Mouse (Mus musculus): ENCODE measurements around the gene Zfp964. TPM values are rescaled to one million over a fixed set of nuclear protein-coding genes. Genes with fewer than 3 reads are reported as not detected.
"Not testable (repeated sequence)": the region's sequence is repeated elsewhere in the genome, so short reads cannot be mapped to it uniquely, and the experiment has no call there.

The Zfp964 gene
- 0.55 and 0.81 TPM in 2 replicates for polyA plus RNA-seq (2011; ENCODE audit: insufficient read depth, insufficient read length, low replicate concordance, missing spikeins)

DNA sequence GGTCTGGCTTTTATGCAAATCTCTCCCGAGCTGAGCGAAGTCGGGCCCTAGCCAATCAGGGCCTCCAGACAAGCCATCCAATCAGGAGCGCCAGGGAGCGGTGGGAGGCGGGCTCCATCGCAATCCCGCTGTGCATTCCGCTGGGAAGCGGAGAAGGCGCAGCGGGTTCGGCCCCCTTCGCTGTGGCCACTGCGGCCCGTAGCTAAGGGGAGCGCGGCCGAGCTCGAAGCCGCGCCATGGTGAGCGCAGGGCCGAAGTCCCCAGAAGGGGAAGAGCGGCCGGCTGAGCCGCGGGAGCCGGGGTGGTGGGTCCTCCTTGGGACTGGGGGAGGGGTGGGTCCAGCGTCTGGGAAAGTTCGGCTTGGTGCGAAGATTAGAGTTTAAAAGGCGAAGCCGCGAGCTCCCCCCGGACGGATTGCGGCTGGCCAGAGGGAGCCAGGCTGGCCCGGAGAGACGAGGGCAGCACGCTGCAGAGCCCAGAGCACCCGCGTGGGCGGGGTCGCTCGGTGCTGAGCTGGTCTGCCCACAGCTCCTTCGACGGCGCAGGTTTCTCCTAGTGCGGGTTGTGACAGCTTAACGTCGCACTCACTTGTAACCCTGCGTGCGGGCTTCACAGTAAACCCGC, at the start of gene Zfp964:
Gene Zfp964, plus strand, starts transcription at position 122 of the 624 bp plus-strand sequence.
- under 1% methylated on average over 55 of the region's 55 CpGs for WGBS
- no peak within 1 kb of the TSS for H3K27ac ChIP-seq (ENCODE audit: control insufficient read depth, insufficient read depth, low read depth, low read length, poor library complexity)
- H3K4me3 ChIP-seq (replicated peaks; ENCODE audit: control insufficient read depth, low read depth, low read length) = peak within 1 kb of the TSS; percentile 64
- H3K4me1 ChIP-seq (ENCODE audit: control insufficient read depth, insufficient read depth, low read length) = no peaks in the 10 kb centered on the region; the same call in 1 of the 2 replicates
- TF ChIP-seq POLR2A (IDR thresholded peaks at IDR 0.05; ENCODE audit: borderline replicate concordance, control insufficient read depth, low read depth, low read length) (no peak), CTCF (IDR thresholded peaks at IDR 0.05; ENCODE audit: control insufficient read depth, insufficient read depth, low read length) (no peak)

GRCm38 (mm10) chr8:69614687-69615086, 39.6 kb upstream of the Zfp964 start:
- H3K27ac ChIP-seq (ENCODE audit: control insufficient read depth, insufficient read depth, low read depth, low read length, poor library complexity) = no peak overlapping the region
- WGBS = 60% methylated on average over 2 of the region's 2 CpGs
- H3K4me3 ChIP-seq (replicated peaks; ENCODE audit: control insufficient read depth, low read depth, low read length) = no peak overlapping the region
- no peaks in the 10 kb centered on the region for H3K4me1 ChIP-seq (ENCODE audit: control insufficient read depth, insufficient read depth, low read length)
- TF ChIP-seq POLR2A (IDR thresholded peaks at IDR 0.05; ENCODE audit: borderline replicate concordance, control insufficient read depth, low read depth, low read length) = no peak
- peak; percentile 54; the same call in 1 of the 2 replicates for TF ChIP-seq CTCF (IDR thresholded peaks at IDR 0.05; ENCODE audit: control insufficient read depth, insufficient read depth, low read length)

- Histone ChIP-seq H3K27ac (ENCODE audit: control insufficient read depth, insufficient read depth, low read depth, low read length, poor library complexity) (no peak overlapping the region), H3K4me3 (replicated peaks; ENCODE audit: control insufficient read depth, low read depth, low read length) (no peak overlapping the region), H3K4me1 (ENCODE audit: control insufficient read depth, insufficient read depth, low read length) (no peaks in the 10 kb centered on the region)
- TF ChIP-seq CTCF (IDR thresholded peaks at IDR 0.05; ENCODE audit: control insufficient read depth, insufficient read depth, low read length) = no peak
- TF ChIP-seq POLR2A (IDR thresholded peaks at IDR 0.05; ENCODE audit: borderline replicate concordance, control insufficient read depth, low read depth, low read length) = no peak
- 67% methylated on average over 1 of the region's 1 CpGs for WGBS
Measured at GRCm38 (mm10) chr8:69618078-69618477, 36.2 kb upstream of the Zfp964 start.

- Histone ChIP-seq H3K4me3 (replicated peaks; ENCODE audit: control insufficient read depth, low read depth, low read length) (peak within 1 kb of the TSS; percentile 78), H3K4me1 (ENCODE audit: control insufficient read depth, insufficient read depth, low read length) (peaks cover 2% of the 10 kb centered on the region), H3K27ac (ENCODE audit: control insufficient read depth, insufficient read depth, low read depth, low read length, poor library complexity) (peak within 1 kb of the TSS; percentile 99)
- TF ChIP-seq CTCF (IDR thresholded peaks at IDR 0.05; ENCODE audit: control insufficient read depth, insufficient read depth, low read length) (peak; percentile 49; the same call in 1 of the 2 replicates), POLR2A (IDR thresholded peaks at IDR 0.05; ENCODE audit: borderline replicate concordance, control insufficient read depth, low read depth, low read length) (peak; percentile 91; the same call in 1 of the 2 replicates)
- WGBS = under 1% methylated on average over 41 of the region's 41 CpGs
Measured at GRCm38 (mm10) chr8:69625095-69625789, 29.0 kb upstream of the Zfp964 start, which contains the start of gene Zfp868. Gene Zfp868, minus strand, starts transcription at chr8:69625548.

GRCm38 (mm10) chr8:69653808-69654357, 396 bp upstream of the Zfp964 start:
- TF ChIP-seq CTCF (IDR thresholded peaks at IDR 0.05; ENCODE audit: control insufficient read depth, insufficient read depth, low read length) = no peak
- TF ChIP-seq POLR2A (IDR thresholded peaks at IDR 0.05; ENCODE audit: borderline replicate concordance, control insufficient read depth, low read depth, low read length) = no peak
- Histone ChIP-seq H3K27ac (ENCODE audit: control insufficient read depth, insufficient read depth, low read depth, low read length, poor library complexity) (no peak overlapping the region), H3K4me3 (replicated peaks; ENCODE audit: control insufficient read depth, low read depth, low read length) (no peak overlapping the region), H3K4me1 (ENCODE audit: control insufficient read depth, insufficient read depth, low read length) (no peaks in the 10 kb centered on the region; the same call in 1 of the 2 replicates)
- 46% methylated on average over 10 of the region's 10 CpGs for WGBS

GRCm38 (mm10) chr8:69661294-69661693, 7.0 kb downstream of the Zfp964 start:
- Histone ChIP-seq H3K4me3 (replicated peaks; ENCODE audit: control insufficient read depth, low read depth, low read length) (no peak overlapping the region), H3K4me1 (ENCODE audit: control insufficient read depth, insufficient read depth, low read length) (no peaks in the 10 kb centered on the region), H3K27ac (ENCODE audit: control insufficient read depth, insufficient read depth, low read depth, low read length, poor library complexity) (no peak overlapping the region)
- TF ChIP-seq CTCF (IDR thresholded peaks at IDR 0.05; ENCODE audit: control insufficient read depth, insufficient read depth, low read length) (no peak), POLR2A (IDR thresholded peaks at IDR 0.05; ENCODE audit: borderline replicate concordance, control insufficient read depth, low read depth, low read length) (no peak)

GRCm38 (mm10) chr8:69665051-69665450, 10.8 kb downstream of the Zfp964 start:
- H3K27ac ChIP-seq (ENCODE audit: control insufficient read depth, insufficient read depth, low read depth, low read length, poor library complexity); H3K4me3 ChIP-seq (replicated peaks; ENCODE audit: control insufficient read depth, low read depth, low read length); H3K4me1 ChIP-seq (ENCODE audit: control insufficient read depth, insufficient read depth, low read length): not testable (repeated sequence)
- WGBS = 72% methylated on average over 2 of the region's 2 CpGs

DNA sequence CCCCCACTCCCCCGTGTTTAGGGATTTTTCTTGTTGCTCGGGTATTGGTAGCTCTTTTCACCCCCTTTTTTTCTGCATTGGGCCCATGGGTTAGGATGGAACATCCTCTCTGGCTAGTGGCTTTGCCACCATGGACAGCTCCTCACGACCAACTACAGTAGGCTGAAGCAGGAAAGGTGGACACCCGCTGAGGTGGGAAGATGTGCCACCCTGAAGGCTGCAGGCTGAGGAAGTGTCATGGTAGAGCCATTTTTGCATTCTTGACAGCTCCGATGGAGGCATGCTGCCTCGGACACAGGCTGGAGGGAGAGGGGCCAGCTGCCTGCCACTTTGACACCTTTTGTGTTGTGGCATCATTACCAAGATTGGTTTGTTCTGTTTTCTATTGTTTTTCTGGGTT, 47.5 kb downstream of the Zfp964 start:
- H3K4me1 ChIP-seq (ENCODE audit: control insufficient read depth, insufficient read depth, low read length) = no peaks in the 10 kb centered on the region
- WGBS = 61% methylated on average over 6 of the region's 6 CpGs
- H3K27ac ChIP-seq (ENCODE audit: control insufficient read depth, insufficient read depth, low read depth, low read length, poor library complexity) = no peak overlapping the region
- H3K4me3 ChIP-seq (replicated peaks; ENCODE audit: control insufficient read depth, low read depth, low read length) = no peak overlapping the region
- TF ChIP-seq POLR2A (IDR thresholded peaks at IDR 0.05; ENCODE audit: borderline replicate concordance, control insufficient read depth, low read depth, low read length) = no peak
- TF ChIP-seq CTCF (IDR thresholded peaks at IDR 0.05; ENCODE audit: control insufficient read depth, insufficient read depth, low read length) = no peak

GRCm38 (mm10) chr8:69710624-69711023, 56.3 kb downstream of the Zfp964 start, which contains the start of gene Zfp869:
Gene Zfp869, minus strand, starts transcription at chr8:69710724.
- not testable (repeated sequence) for H3K27ac ChIP-seq (ENCODE audit: control insufficient read depth, insufficient read depth, low read depth, low read length, poor library complexity); H3K4me3 ChIP-seq (replicated peaks; ENCODE audit: control insufficient read depth, low read depth, low read length); H3K4me1 ChIP-seq (ENCODE audit: control insufficient read depth, insufficient read depth, low read length)
- 93% methylated on average over 10 of the region's 10 CpGs for WGBS
